Mouse (Mus musculus) megakaryocyte, embryonic 14.5 days (primary cell): ENCODE measurements around the gene Gm10447.

Experiments
- FLI1 ChIP-seq: IDR thresholded peaks from 2 replicates; pipeline ENCODE4 v1.6.1; 2012; ENCODE audit warnings: low read length, inconsistent platforms, mixed read lengths
- GATA1 ChIP-seq: IDR thresholded peaks from 3 replicates; pipeline ENCODE4 v1.6.1; 2012; ENCODE audit warnings: mixed read lengths, low read length, inconsistent platforms, borderline replicate concordance

DNA sequence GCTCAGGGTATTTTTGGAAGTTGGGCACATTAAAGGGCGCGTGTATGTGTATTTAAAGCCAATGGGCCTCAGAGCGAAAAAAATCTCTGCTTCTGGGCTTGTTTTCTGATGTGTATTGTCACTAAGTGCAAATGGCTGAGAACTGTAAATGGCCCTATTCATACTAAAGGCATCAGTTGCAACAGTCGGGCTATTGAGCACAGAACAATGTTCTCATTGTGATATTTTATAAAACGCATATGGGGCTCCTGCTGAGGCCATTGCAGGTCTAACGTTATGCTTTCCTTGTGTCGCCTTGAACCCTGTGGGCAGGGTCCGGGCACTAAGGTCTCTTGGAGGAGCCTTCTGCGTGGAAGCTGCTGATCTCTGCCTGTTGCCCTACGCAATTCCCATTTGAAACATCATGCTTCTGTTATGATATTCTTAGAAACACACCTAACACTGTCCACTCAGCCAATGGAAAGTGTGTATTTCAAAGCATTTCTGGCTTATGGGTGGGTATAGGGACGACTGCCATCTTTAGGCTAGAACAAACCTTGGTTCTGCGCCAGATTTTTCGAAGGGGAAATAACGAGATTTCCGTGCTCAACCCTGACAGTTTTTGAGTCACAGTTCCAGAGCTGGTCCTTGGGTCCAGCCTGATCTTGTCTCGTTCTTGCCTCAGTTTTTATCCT is 12.5 kb upstream of the Gm10447 start:
- TF ChIP-seq GATA1 (no peak), FLI1 (no peak)
